In genomic region chr16:9091790-9092189, GRCm38 (mm10) we compare ENCODE assay signal across 16 mouse cellular contexts.
A peak's percentile ranks its signal among the peaks of the same experiment; 100 is the strongest.
DNase-seq lines count a peak whose midpoint lies in the region; ATAC-seq and TF ChIP-seq lines count a peak whose summit lies in the region.
"Had no signal": no experiment of that assay in that cellular context is flagged by ENCODE, and none has a peak within 500 bp of the region (broad histone marks: within the 10 kb centered on the region; RNA-seq: fewer than 3 reads in every experiment).

No protein-coding gene starts in this region.

- H3K9me3 ChIP-seq in heart, embryonic 15.5 days (replicated peaks), result no peaks in the 10 kb centered on the region
- no peaks in the 10 kb centered on the region for H3K9me3 ChIP-seq in embryonic facial prominence, embryonic 15.5 days (replicated peaks)
- no peaks in the 10 kb centered on the region for H3K9me3 ChIP-seq in limb, embryonic 14.5 days (ENCODE audit: control insufficient read depth, low read length)
- H3K9me3 ChIP-seq: forebrain, embryonic 12.5 days; liver, embryonic 15.5 days; megakaryocyte, embryonic 14.5 days had no signal

- H3K36me3 ChIP-seq in heart, embryonic 15.5 days, result no peaks in the 10 kb centered on the region
- H3K36me3 ChIP-seq in embryonic facial prominence, embryonic 15.5 days, result no peaks in the 10 kb centered on the region
- H3K36me3 ChIP-seq in limb, embryonic 14.5 days (ENCODE audit: control insufficient read depth, insufficient read depth, low read length), result no peaks in the 10 kb centered on the region
- H3K36me3 ChIP-seq: forebrain, embryonic 12.5 days; liver, embryonic 15.5 days had no signal

- no peak overlapping the region for H3K4me2 ChIP-seq in heart, embryonic 15.5 days
- H3K4me2 ChIP-seq in embryonic facial prominence, embryonic 15.5 days (replicated peaks), result no peak overlapping the region
- no peak overlapping the region for H3K4me2 ChIP-seq in limb, embryonic 14.5 days (replicated peaks; ENCODE audit: low read depth, low read length, severe bottlenecking)
- H3K4me2 ChIP-seq: forebrain, embryonic 12.5 days; liver, embryonic 15.5 days had no signal

- intact Hi-C loops in heart, postnatal 25 days (cut with DNase I), result no loop called here

- DNase-seq in adrenal gland, postnatal 10 days, result peak; percentile 11
- DNase-seq in adrenal gland, postnatal 36 days, result no peak
- no peak for DNase-seq in heart, postnatal 25 days (ENCODE audit: low spot score)
- no peak for DNase-seq in limb, embryonic 14.5 days (ENCODE audit: low spot score)
- DNase-seq in cerebellum, adult 18-20 months, result no peak
- DNase-seq in lung, adult 2 months, result no peak
- DNase-seq: cerebellum, adult 11-12 months; lung, postnatal 10 days; thymus, postnatal 36 days had no signal

- H3K27me3 ChIP-seq in heart, embryonic 15.5 days, result no peaks in the 10 kb centered on the region
- H3K27me3 ChIP-seq in embryonic facial prominence, embryonic 15.5 days, result no peaks in the 10 kb centered on the region
- no peaks in the 10 kb centered on the region for H3K27me3 ChIP-seq in limb, embryonic 14.5 days (ENCODE audit: control insufficient read depth, insufficient read depth, low read length)
- H3K27me3 ChIP-seq: forebrain, embryonic 12.5 days; liver, embryonic 15.5 days; megakaryocyte, embryonic 14.5 days had no signal

- peaks cover 5% of the 10 kb centered on the region for H3K4me1 ChIP-seq in heart, embryonic 15.5 days (replicated peaks)
- peaks cover 31% of the 10 kb centered on the region for H3K4me1 ChIP-seq in embryonic facial prominence, embryonic 15.5 days
- peaks cover 22% of the 10 kb centered on the region for H3K4me1 ChIP-seq in limb, embryonic 14.5 days (ENCODE audit: control insufficient read depth, insufficient read depth, low read length)
- H3K4me1 ChIP-seq in lung, adult 2 months (ENCODE audit: control insufficient read depth, insufficient read depth, low read length), result no peaks in the 10 kb centered on the region
- H3K4me1 ChIP-seq: liver, embryonic 15.5 days; megakaryocyte, embryonic 14.5 days had no signal

- WGBS in heart, embryonic 15.5 days, result 72% methylated on average over 6 of the region's 6 CpGs
- WGBS in embryonic facial prominence, embryonic 15.5 days, result 56% methylated on average over 6 of the region's 6 CpGs
- WGBS in limb, embryonic 14.5 days, result 75% methylated on average over 6 of the region's 6 CpGs
- WGBS in lung, adult 2 months, result 69% methylated on average over 6 of the region's 6 CpGs

- H3K4me3 ChIP-seq in heart, embryonic 15.5 days, result no peak overlapping the region
- H3K4me3 ChIP-seq in embryonic facial prominence, embryonic 15.5 days (replicated peaks), result no peak overlapping the region
- no peak overlapping the region for H3K4me3 ChIP-seq in limb, embryonic 14.5 days (replicated peaks; ENCODE audit: low read length)
- no peak overlapping the region for H3K4me3 ChIP-seq in lung, adult 2 months (replicated peaks; ENCODE audit: extremely low read depth, low read depth, low read length)
- H3K4me3 ChIP-seq: forebrain, embryonic 12.5 days; liver, embryonic 15.5 days; megakaryocyte, embryonic 14.5 days had no signal

- ATAC-seq in heart, embryonic 15.5 days (replicated peaks; ENCODE audit: insufficient number of reproducible peaks, insufficient read depth, low FRiP score, low read depth), result no peak
- 0 out of 2 replicates have a peak, but pooled peaks have one; percentile 13 for ATAC-seq in embryonic facial prominence, embryonic 15.5 days (ENCODE audit: insufficient number of reproducible peaks, low FRiP score, low TSS enrichment, low read depth)
- no peak for ATAC-seq in limb, embryonic 14.5 days (ENCODE audit: low FRiP score, low read depth)
- ATAC-seq: CD4-positive, CD25-positive, alpha-beta regulatory T cell, adult 4 months; midbrain, embryonic 16.5 days had no signal

- no peak overlapping the region for H3K9ac ChIP-seq in heart, embryonic 15.5 days
- H3K9ac ChIP-seq in embryonic facial prominence, embryonic 15.5 days, result no peak overlapping the region
- no peak overlapping the region for H3K9ac ChIP-seq in limb, embryonic 14.5 days (ENCODE audit: low read depth, low read length, severe bottlenecking)
- H3K9ac ChIP-seq: forebrain, embryonic 12.5 days; liver, embryonic 15.5 days had no signal

- H3K27ac ChIP-seq in heart, embryonic 15.5 days, result peak overlapping the region; percentile 16; the same call in 1 of the 2 replicates
- peak overlapping the region; percentile 84 for H3K27ac ChIP-seq in embryonic facial prominence, embryonic 15.5 days (replicated peaks)
- peak overlapping the region; percentile 69 for H3K27ac ChIP-seq in limb, embryonic 14.5 days (replicated peaks; ENCODE audit: low read depth, low read length)
- H3K27ac ChIP-seq: forebrain, embryonic 12.5 days; liver, embryonic 15.5 days had no signal

- no peak for TF ChIP-seq POLR2A in limb, embryonic 14.5 days (IDR thresholded peaks at IDR 0.05; ENCODE audit: borderline replicate concordance, extremely low read depth, insufficient read depth, insufficient read length)
- no peak for TF ChIP-seq POLR2A in lung, adult 2 months (IDR thresholded peaks at IDR 0.05; ENCODE audit: borderline replicate concordance, extremely low read depth, low read depth, low read length)

- TF ChIP-seq CTCF in lung, adult 2 months (IDR thresholded peaks at IDR 0.05; ENCODE audit: insufficient read depth, low read length), result no peak

Comparison
In these comparisons a context has a peak if more than half of its experiments do, and no peak if none do; other contexts are left out.
1. H3K27ac ChIP-seq: peak in every context shown above with its lines; median percentile 84 in embryonic facial prominence, embryonic 15.5 days; 69 in limb, embryonic 14.5 days; 16 in heart, embryonic 15.5 days.